Mouse (Mus musculus): ENCODE data around the gene Fbxw20. TPM values are rescaled to one million over a fixed set of nuclear protein-coding genes. Genes with fewer than 3 reads are reported as not detected.
"Not testable (repeated sequence)": the region's sequence is repeated elsewhere in the genome, so short reads cannot be mapped to it uniquely, and the experiment has no call there.

Gene Fbxw20
- not detected in 2 replicates for polyA plus RNA-seq (2012)

DNA sequence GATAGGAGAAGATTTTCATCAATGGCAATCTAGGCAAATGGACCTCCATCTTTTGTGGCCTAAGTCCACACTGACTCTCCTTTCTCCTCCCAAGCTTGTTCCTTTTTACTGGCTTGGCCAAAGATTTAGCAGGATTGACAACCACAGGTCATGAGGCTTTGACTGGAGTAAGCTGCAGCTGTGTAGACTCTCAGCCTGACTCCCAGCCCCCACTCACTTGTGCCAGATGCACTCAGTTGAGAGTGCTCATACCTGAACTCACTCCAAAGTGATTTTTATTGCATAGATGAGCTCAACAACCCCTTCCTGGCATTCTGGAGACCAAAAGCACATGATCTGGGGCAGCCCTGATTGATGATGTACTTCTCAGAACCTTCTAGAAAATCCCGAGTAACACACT, at the start of gene Fbxw20:
Gene Fbxw20, minus strand, starts transcription at position 101 of the 400 bp plus-strand sequence.
- no peak for TF ChIP-seq TAL1 (IDR thresholded peaks at IDR 0.05; ENCODE audit: low read length)
- no peak for TF ChIP-seq GATA1 (IDR thresholded peaks at IDR 0.05; ENCODE audit: low read length)
- Histone ChIP-seq H3K27me3 (ENCODE audit: control insufficient read depth) (no peaks in the 10 kb centered on the region), H3K36me3 (ENCODE audit: control insufficient read depth) (no peaks in the 10 kb centered on the region), H3K9me3 (ENCODE audit: control insufficient read depth, low read length) (no peaks in the 10 kb centered on the region), H3K4me1 (ENCODE audit: control insufficient read depth) (no peaks in the 10 kb centered on the region), H3K4me3 (replicated peaks) (no peak within 1 kb of the TSS)

DNA sequence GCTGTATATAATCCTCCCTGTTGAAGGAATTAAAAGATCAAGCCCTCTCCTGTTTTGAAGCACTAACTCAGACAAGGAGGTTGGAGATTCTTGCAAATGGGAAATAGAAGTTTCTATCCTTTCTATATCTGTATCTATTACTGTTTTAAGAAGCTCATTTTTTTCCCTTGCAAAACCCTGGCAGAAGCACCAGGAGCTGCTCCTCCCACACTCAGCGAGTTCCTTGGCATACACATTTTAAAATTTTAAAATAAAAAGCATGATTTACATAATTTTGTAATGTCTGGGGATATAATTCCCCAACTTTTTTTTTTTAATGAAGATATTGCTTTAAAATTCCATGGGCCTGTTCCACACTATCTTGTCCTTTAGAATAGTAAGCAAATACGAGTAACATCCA, 28.5 kb upstream of the Fbxw20 start:
- no peaks in the 10 kb centered on the region for H3K36me3 ChIP-seq (ENCODE audit: control insufficient read depth)
- peaks cover 3% of the 10 kb centered on the region; the same call in 1 of the 2 replicates for H3K9me3 ChIP-seq (ENCODE audit: control insufficient read depth, low read length)
- no peaks in the 10 kb centered on the region for H3K27me3 ChIP-seq (ENCODE audit: control insufficient read depth)
- no peak overlapping the region for H3K4me3 ChIP-seq (replicated peaks)
- no peaks in the 10 kb centered on the region for H3K4me1 ChIP-seq (ENCODE audit: control insufficient read depth)
- TF ChIP-seq TAL1 (IDR thresholded peaks at IDR 0.05; ENCODE audit: low read length) (no peak), GATA1 (IDR thresholded peaks at IDR 0.05; ENCODE audit: low read length) (no peak)

- no peaks in the 10 kb centered on the region for H3K9me3 ChIP-seq (ENCODE audit: control insufficient read depth, low read length)
- no peak overlapping the region for H3K4me3 ChIP-seq (replicated peaks)
- no peaks in the 10 kb centered on the region for H3K4me1 ChIP-seq (ENCODE audit: control insufficient read depth)
- TF ChIP-seq GATA1 (IDR thresholded peaks at IDR 0.05; ENCODE audit: low read length) (no peak), TAL1 (IDR thresholded peaks at IDR 0.05; ENCODE audit: low read length) (no peak)
- H3K36me3 ChIP-seq (ENCODE audit: control insufficient read depth), result no peaks in the 10 kb centered on the region
- no peaks in the 10 kb centered on the region for H3K27me3 ChIP-seq (ENCODE audit: control insufficient read depth)
Observed at GRCm38 (mm10) chr9:109218449-109218848, 16.1 kb downstream of the Fbxw20 start.

- H3K27me3 ChIP-seq (ENCODE audit: control insufficient read depth), result not testable (repeated sequence)
Observed at GRCm38 (mm10) chr9:109201347-109201746, 33.2 kb downstream of the Fbxw20 start.

GRCm38 (mm10) chr9:109200349-109200748, 34.2 kb downstream of the Fbxw20 start:
- TF ChIP-seq TAL1 (IDR thresholded peaks at IDR 0.05; ENCODE audit: low read length) (no peak), GATA1 (IDR thresholded peaks at IDR 0.05; ENCODE audit: low read length) (no peak)
- no peak overlapping the region for H3K4me3 ChIP-seq (replicated peaks)
- H3K36me3 ChIP-seq (ENCODE audit: control insufficient read depth), result no peaks in the 10 kb centered on the region
- no peaks in the 10 kb centered on the region for H3K4me1 ChIP-seq (ENCODE audit: control insufficient read depth)
- H3K27me3 ChIP-seq (ENCODE audit: control insufficient read depth), result no peaks in the 10 kb centered on the region
- no peaks in the 10 kb centered on the region for H3K9me3 ChIP-seq (ENCODE audit: control insufficient read depth, low read length)

More at GRCm38 (mm10) chr9:109201347-109201746, 33.2 kb downstream of the Fbxw20 start:
- H3K4me1 ChIP-seq (ENCODE audit: control insufficient read depth); H3K36me3 ChIP-seq (ENCODE audit: control insufficient read depth); H3K4me3 ChIP-seq (replicated peaks); H3K9me3 ChIP-seq (ENCODE audit: control insufficient read depth, low read length): not testable (repeated sequence)

DNA sequence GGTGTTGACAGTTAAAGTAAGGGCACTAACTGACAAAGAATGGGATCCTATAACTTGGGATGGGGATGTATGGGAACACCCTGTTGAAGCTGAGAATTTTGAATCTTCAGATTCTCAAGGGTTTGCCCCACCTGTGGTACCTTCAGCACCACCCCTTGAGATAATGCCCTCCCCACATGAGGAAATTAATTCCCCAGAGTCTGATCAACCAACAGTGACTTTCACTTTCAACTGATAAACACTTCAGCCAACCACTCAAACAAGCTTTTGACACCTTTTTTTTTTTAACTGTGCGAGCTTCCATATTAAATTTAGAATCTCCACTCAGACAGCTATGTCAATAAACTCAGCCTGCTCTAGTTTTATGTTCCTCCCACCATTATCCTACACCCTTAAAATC, 35.2 kb downstream of the Fbxw20 start:
- Histone ChIP-seq H3K4me1 (ENCODE audit: control insufficient read depth) (no peaks in the 10 kb centered on the region), H3K36me3 (ENCODE audit: control insufficient read depth) (no peaks in the 10 kb centered on the region), H3K27me3 (ENCODE audit: control insufficient read depth) (no peaks in the 10 kb centered on the region), H3K4me3 (replicated peaks) (no peak overlapping the region), H3K9me3 (ENCODE audit: control insufficient read depth, low read length) (no peaks in the 10 kb centered on the region)
- no peak for TF ChIP-seq GATA1 (IDR thresholded peaks at IDR 0.05; ENCODE audit: low read length)
- no peak for TF ChIP-seq TAL1 (IDR thresholded peaks at IDR 0.05; ENCODE audit: low read length)

- not testable (repeated sequence) for H3K4me1 ChIP-seq (ENCODE audit: control insufficient read depth); H3K9me3 ChIP-seq (ENCODE audit: control insufficient read depth, low read length); H3K36me3 ChIP-seq (ENCODE audit: control insufficient read depth); H3K27me3 ChIP-seq (ENCODE audit: control insufficient read depth); H3K4me3 ChIP-seq (replicated peaks)
Observed at GRCm38 (mm10) chr9:109195875-109196274, 38.7 kb downstream of the Fbxw20 start, which contains the start of gene Fbxw13. Gene Fbxw13, minus strand, starts transcription at chr9:109195975.

- no peaks in the 10 kb centered on the region for H3K9me3 ChIP-seq (ENCODE audit: control insufficient read depth, low read length)
- no peak overlapping the region for H3K4me3 ChIP-seq (replicated peaks)
- H3K4me1 ChIP-seq (ENCODE audit: control insufficient read depth), result no peaks in the 10 kb centered on the region
- H3K36me3 ChIP-seq (ENCODE audit: control insufficient read depth), result no peaks in the 10 kb centered on the region
- no peak for TF ChIP-seq TAL1 (IDR thresholded peaks at IDR 0.05; ENCODE audit: low read length)
- H3K27me3 ChIP-seq (ENCODE audit: control insufficient read depth), result no peaks in the 10 kb centered on the region
Observed at GRCm38 (mm10) chr9:109177208-109177607, 57.3 kb downstream of the Fbxw20 start.

GRCm38 (mm10) chr9:109176301-109176700, 58.3 kb downstream of the Fbxw20 start:
- Histone ChIP-seq H3K9me3 (ENCODE audit: control insufficient read depth, low read length) (no peaks in the 10 kb centered on the region), H3K27me3 (ENCODE audit: control insufficient read depth) (no peaks in the 10 kb centered on the region), H3K36me3 (ENCODE audit: control insufficient read depth) (no peaks in the 10 kb centered on the region), H3K4me1 (ENCODE audit: control insufficient read depth) (no peaks in the 10 kb centered on the region), H3K4me3 (replicated peaks) (no peak overlapping the region)
- TF ChIP-seq TAL1 (IDR thresholded peaks at IDR 0.05; ENCODE audit: low read length), result no peak
- no peak for TF ChIP-seq GATA1 (IDR thresholded peaks at IDR 0.05; ENCODE audit: low read length)

Other genes starting within 250 kb of the Fbxw20 start
- gene Ucn2, start 248.7 kb downstream of the Fbxw20 start, polyA plus RNA-seq (2012), result not detected in 2 replicates
- gene Pfkfb4, start 243.0 kb downstream of the Fbxw20 start, polyA plus RNA-seq (2012), result 0.04 and 0.05 TPM in 2 replicates
- gene Shisa5, start 196.2 kb downstream of the Fbxw20 start, polyA plus RNA-seq (2012), result 2.0 and 2.6 TPM in 2 replicates
- gene Trex1, start 175.0 kb downstream of the Fbxw20 start, polyA plus RNA-seq (2012), result 0.74 and 1.6 TPM in 2 replicates
- 0.22 and 0.27 TPM in 2 replicates for gene Atrip, start 160.6 kb downstream of the Fbxw20 start, polyA plus RNA-seq (2012)
- 0.84 and 0.85 TPM in 2 replicates for gene Ccdc51, start 152.3 kb downstream of the Fbxw20 start, polyA plus RNA-seq (2012)
- gene Tma7, start 152.2 kb downstream of the Fbxw20 start, polyA plus RNA-seq (2012), result 68.0 and 97.9 TPM in 2 replicates
- gene Plxnb1, start 139.4 kb downstream of the Fbxw20 start, polyA plus RNA-seq (2012), result under 0.01 and 0.07 TPM in 2 replicates
- not detected in 2 replicates for gene Fbxw21, start 72.7 kb downstream of the Fbxw20 start, polyA plus RNA-seq (2012)
- not detected in 2 replicates for gene Fbxw13, start 38.8 kb downstream of the Fbxw20 start, polyA plus RNA-seq (2012)
- gene Fbxw14, start 52.9 kb upstream of the Fbxw20 start, polyA plus RNA-seq (2012), result not detected in 2 replicates
- gene Fbxw28, start 104.9 kb upstream of the Fbxw20 start, polyA plus RNA-seq (2012), result not detected in 2 replicates
- not detected in 2 replicates for gene Fbxw22, start 169.5 kb upstream of the Fbxw20 start, polyA plus RNA-seq (2012)
- not detected in 2 replicates for gene Fbxw16, start 214.4 kb upstream of the Fbxw20 start, polyA plus RNA-seq (2012)